Mouse (Mus musculus) brown adipose tissue, adult 24 weeks (tissue): ENCODE results near the gene Zfp335. TPM values are rescaled to one million over a fixed set of nuclear protein-coding genes. Genes with fewer than 3 reads are reported as not detected.
"Not testable (repeated sequence)": the region's sequence is repeated elsewhere in the genome, so short reads cannot be mapped to it uniquely, and the experiment has no call there.

Experiments used
- H3K27ac ChIP-seq: fragments of 200-500 bp; replicated peaks from 2 replicates; pipeline ENCODE4 v1.5.1; 2012; ENCODE audit warnings: low read depth, mild to moderate bottlenecking, low read length
- H3K4me1 ChIP-seq: fragments of 200-500 bp; 2 replicates; pipeline ENCODE4 v1.6.1; 2012; ENCODE audit warnings: low read length, mixed read lengths; ENCODE audit not compliant: control insufficient read depth, insufficient read depth, insufficient read length
- H3K4me3 ChIP-seq: fragments of 200-500 bp; 2 replicates; pipeline ENCODE4 v1.5.1; 2012; ENCODE audit warnings: low read depth, mild to moderate bottlenecking, low read length, moderate library complexity; ENCODE audit not compliant: insufficient read depth
- polyA plus RNA-seq: library from polyadenylated mRNA; stranded (reverse); fragments of >200 nt; gene quantifications from 2 replicates; pipeline ENCODE4 v1.2.4, GENCODE M21; 2012; ENCODE audit not compliant: missing spikeins, insufficient read depth, insufficient read length

Gene Zfp335
- polyA plus RNA-seq, 1 experiment, result 6.2 TPM

- Histone ChIP-seq H3K4me3 (peak overlapping the region; percentile 36), H3K4me1 (peaks cover 13% of the 10 kb centered on the region; the same call in 1 of the 2 replicates), H3K27ac (peak overlapping the region; percentile 83)
Observed at GRCm38 (mm10) chr2:164874239-164874769, 37.3 kb downstream of the Zfp335 start.

- H3K4me1 ChIP-seq, result peaks cover 13% of the 10 kb centered on the region; the same call in 1 of the 2 replicates
- H3K27ac ChIP-seq, result peak overlapping the region; percentile 79
- H3K4me3 ChIP-seq, result peak overlapping the region; percentile 36
Observed at GRCm38 (mm10) chr2:164873621-164874020, 37.9 kb downstream of the Zfp335 start.

- H3K4me1 ChIP-seq, result peaks cover 9% of the 10 kb centered on the region; the same call in 1 of the 2 replicates
- no peak overlapping the region for H3K4me3 ChIP-seq
- no peak overlapping the region for H3K27ac ChIP-seq
Observed at GRCm38 (mm10) chr2:164871602-164872303, 39.8 kb downstream of the Zfp335 start.

- Histone ChIP-seq H3K4me1 (peaks cover 10% of the 10 kb centered on the region; the same call in 1 of the 2 replicates), H3K4me3 (no peak overlapping the region), H3K27ac (no peak overlapping the region)
Observed at GRCm38 (mm10) chr2:164868491-164868890, 43.1 kb downstream of the Zfp335 start.

GRCm38 (mm10) chr2:164867566-164867965 is 44.0 kb downstream of the Zfp335 start:
- Histone ChIP-seq H3K4me3 (no peak overlapping the region), H3K4me1 (peaks cover 10% of the 10 kb centered on the region), H3K27ac (peak overlapping the region; percentile 41)

- peak overlapping the region; percentile 81 for H3K27ac ChIP-seq
- H3K4me1 ChIP-seq, result peaks cover 9% of the 10 kb centered on the region
- no peak overlapping the region for H3K4me3 ChIP-seq
Observed at GRCm38 (mm10) chr2:164866741-164867551, 44.6 kb downstream of the Zfp335 start.

- no peak overlapping the region for H3K4me3 ChIP-seq
Observed at GRCm38 (mm10) chr2:164864593-164864992, 47.0 kb downstream of the Zfp335 start.

GRCm38 (mm10) chr2:164863411-164863810 is 48.1 kb downstream of the Zfp335 start:
- Histone ChIP-seq H3K27ac (peak overlapping the region; percentile 16; the same call in 1 of the 2 replicates), H3K4me1 (peaks cover 21% of the 10 kb centered on the region)
- H3K4me3 ChIP-seq, result not testable (repeated sequence)

More at GRCm38 (mm10) chr2:164864593-164864992, 47.0 kb downstream of the Zfp335 start:
- H3K4me1 ChIP-seq, result peaks cover 20% of the 10 kb centered on the region
- 0 out of 2 replicates have a peak overlapping the region, but pooled peaks have one; percentile 2 for H3K27ac ChIP-seq

GRCm38 (mm10) chr2:164862179-164862861 is 49.2 kb downstream of the Zfp335 start:
- no peak overlapping the region for H3K4me3 ChIP-seq
- peaks cover 23% of the 10 kb centered on the region for H3K4me1 ChIP-seq
- H3K27ac ChIP-seq, result peak overlapping the region; percentile 91

- peaks cover 22% of the 10 kb centered on the region for H3K4me1 ChIP-seq
- H3K27ac ChIP-seq, result peak overlapping the region; percentile 91
Observed at GRCm38 (mm10) chr2:164861094-164861493, 50.5 kb downstream of the Zfp335 start.

GRCm38 (mm10) chr2:164859640-164860432 is 51.7 kb downstream of the Zfp335 start:
- peak overlapping the region; percentile 90 for H3K27ac ChIP-seq
- peaks cover 23% of the 10 kb centered on the region for H3K4me1 ChIP-seq
- H3K4me3 ChIP-seq, result peak overlapping the region; percentile 49

More at GRCm38 (mm10) chr2:164861094-164861493, 50.5 kb downstream of the Zfp335 start:
- no peak overlapping the region for H3K4me3 ChIP-seq

- H3K27ac ChIP-seq, result peak overlapping the region; percentile 90
- H3K4me3 ChIP-seq, result peak overlapping the region; percentile 49
- peaks cover 23% of the 10 kb centered on the region for H3K4me1 ChIP-seq
Observed at GRCm38 (mm10) chr2:164859155-164859554, 52.4 kb downstream of the Zfp335 start.

- peaks cover 23% of the 10 kb centered on the region for H3K4me1 ChIP-seq
- peak overlapping the region; percentile 62 for H3K4me3 ChIP-seq
- H3K27ac ChIP-seq, result peak overlapping the region; percentile 49
Observed at GRCm38 (mm10) chr2:164857842-164858553, 53.6 kb downstream of the Zfp335 start.
